Mouse (Mus musculus) liver, adult 2 months (tissue): ENCODE results near the gene Iscu.

Source experiments
- CTCF ChIP-seq: fragments of 200-500 bp; IDR thresholded peaks from 2 replicates; pipeline ENCODE4 v1.5.1; 2011; ENCODE audit warnings: low read depth, low read length, control low read depth
- POLR2A ChIP-seq: fragments of 200-500 bp; IDR thresholded peaks from 2 replicates; pipeline ENCODE4 v1.6.1; 2011; ENCODE audit warnings: low read length, control low read depth; ENCODE audit not compliant: insufficient read depth; ENCODE audit errors: extremely low read depth

DNA sequence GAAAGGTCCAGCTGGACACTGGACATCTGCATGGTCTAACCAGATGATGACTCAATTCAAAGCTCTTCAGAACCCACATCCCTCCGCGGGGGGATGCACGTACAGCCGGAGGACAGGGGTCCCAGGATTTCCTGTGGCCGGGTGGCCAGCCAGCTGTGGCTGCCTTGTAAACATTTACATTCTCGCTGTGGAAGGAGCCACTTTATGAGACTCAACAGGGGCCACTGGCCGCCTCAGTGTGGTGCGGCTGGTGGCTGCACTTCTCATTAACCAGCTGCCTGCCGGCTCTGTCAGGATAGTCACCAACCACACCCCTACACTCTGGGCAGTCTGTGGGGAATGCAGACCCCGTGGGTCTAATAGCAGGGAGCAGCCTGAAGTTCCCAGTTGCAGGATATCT lies 33.9 kb downstream of the Iscu start:
- TF ChIP-seq CTCF (no peak), POLR2A (no peak)
